Mouse (Mus musculus): ENCODE data around the gene Trim59.

Gene Trim59

GRCm38 (mm10) chr3:69005338-69006245 lies 39.0 kb downstream of the Trim59 start:
- peak; percentile 27 for DNase-seq (ENCODE audit: low read depth, low spot score)

DNA sequence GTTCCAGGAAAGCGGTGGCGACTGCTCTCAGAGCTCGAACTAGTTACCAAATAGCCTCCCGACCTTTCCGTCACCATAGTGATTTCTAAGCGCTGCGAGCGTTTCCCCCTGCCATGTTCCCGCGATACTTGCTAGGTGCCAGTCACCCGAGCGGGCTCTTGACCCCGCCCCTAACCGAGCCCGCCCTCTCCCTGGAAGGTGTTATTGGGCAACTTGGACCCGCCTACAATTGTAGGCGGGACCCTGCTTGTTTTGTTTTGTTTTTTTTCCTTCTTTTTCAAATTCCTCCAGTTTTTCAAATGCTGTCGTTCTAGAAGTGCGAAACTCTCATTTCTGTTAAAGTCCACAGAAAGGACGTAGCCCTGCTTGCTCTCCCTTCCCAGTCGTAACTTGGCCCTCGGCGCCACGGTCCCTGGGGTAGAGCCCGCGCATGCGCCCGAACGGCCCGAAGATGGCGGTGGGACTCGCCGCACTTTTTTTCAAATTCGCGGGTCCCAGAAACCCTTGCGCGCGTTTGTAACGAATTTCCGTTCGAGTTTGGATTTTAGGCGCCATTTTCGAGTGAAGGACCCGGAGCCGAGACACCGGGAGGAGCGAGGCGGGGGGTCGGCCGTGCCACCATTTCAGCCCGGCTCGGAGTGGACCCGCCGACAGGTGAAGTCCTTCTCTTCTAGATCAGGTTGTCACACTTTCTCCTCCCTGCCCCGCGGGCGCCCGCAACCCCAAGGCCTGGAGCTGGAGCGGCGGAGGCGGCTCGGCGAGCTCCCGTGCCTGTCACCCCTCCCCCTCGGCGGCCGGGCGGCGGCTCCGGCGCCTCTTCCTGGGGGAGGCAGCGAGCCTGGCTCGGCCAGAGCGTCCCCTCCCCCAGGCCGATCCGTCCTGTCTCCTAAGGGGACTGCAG lies 39.9 kb downstream of the Trim59 start, which contains the start of the genes Ift80 and Smc4:
Gene Ift80 (minus strand): TSS at position 134 of the 901 bp plus-strand sequence.
Gene Smc4 (plus strand): TSS at position 302 of the 901 bp plus-strand sequence.
- peak; percentile 97 for DNase-seq (ENCODE audit: low read depth, low spot score)

- no peak for DNase-seq (ENCODE audit: low read depth, low spot score)
Observed at GRCm38 (mm10) chr3:69004055-69004436, 40.5 kb downstream of the Trim59 start.

DNA sequence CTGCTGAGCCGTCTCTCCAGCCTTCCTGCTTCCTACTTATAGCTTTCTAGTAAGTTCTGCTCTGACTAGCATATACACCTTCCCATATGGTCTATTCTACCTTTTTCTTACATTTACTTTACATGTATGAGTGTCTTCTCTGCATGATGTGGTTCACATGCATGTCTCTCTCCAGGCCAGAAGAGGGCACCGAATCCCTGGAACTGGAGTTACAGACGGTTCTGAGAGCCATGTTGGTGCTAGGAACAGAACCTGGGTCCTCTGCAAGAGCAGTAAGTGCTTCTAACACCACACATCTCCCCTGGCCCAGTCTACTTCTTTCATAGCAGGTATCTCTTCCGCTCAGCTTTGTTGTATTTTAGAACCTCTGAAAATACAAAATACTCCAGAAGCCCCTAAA lies 41.8 kb downstream of the Trim59 start:
- DNase-seq (ENCODE audit: low read depth, low spot score), result no peak

DNA sequence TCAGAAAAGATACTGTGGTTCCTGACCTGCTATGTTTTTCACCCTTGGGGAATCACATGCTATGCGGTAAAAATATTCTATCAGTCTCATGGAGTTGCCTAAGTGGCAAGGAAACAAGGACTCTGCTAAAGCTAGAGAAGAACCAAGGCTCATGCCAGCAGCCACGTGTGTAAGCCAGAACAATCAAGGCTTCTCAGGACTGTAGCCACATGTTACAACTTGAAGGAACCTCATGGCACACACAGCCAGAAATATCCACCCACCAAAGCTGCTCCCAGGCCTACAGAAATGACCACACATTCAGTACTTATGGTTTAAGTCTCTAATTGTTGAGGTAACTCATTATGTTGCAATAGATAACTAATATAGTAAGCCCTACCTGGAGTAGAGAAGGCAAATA lies 58.0 kb downstream of the Trim59 start:
- DNase-seq (ENCODE audit: low read depth, low spot score), result no peak

Measured in skeletal muscle tissue, adult 2 months (tissue).